11 mouse cellular contexts compared by ENCODE assay signal in genomic region chr4:154416728-154417127, GRCm38 (mm10).
"Had no signal": no experiment of that assay in that cellular context is flagged by ENCODE, and none has a peak within 500 bp of the region (broad histone marks: within the 10 kb centered on the region; RNA-seq: fewer than 3 reads in every experiment).

No protein-coding gene starts in this region.

- DNase-seq: kidney, adult 2 months; kidney, postnatal 36 days; lung, adult 18-20 months; retina, postnatal 1 day; right cerebral cortex, postnatal 4 days; spleen, adult 18-20 months; thymus, postnatal 36 days had no signal

- H3K36me3 ChIP-seq: midbrain, embryonic 13.5 days; neural tube, embryonic 13.5 days had no signal

- H3K9ac ChIP-seq: liver, embryonic 14.5 days; midbrain, embryonic 13.5 days; neural tube, embryonic 13.5 days had no signal

- H3K27ac ChIP-seq: limb, embryonic 13.5 days; liver, embryonic 14.5 days; midbrain, embryonic 13.5 days; neural tube, embryonic 13.5 days had no signal

- H3K4me3 ChIP-seq: limb, embryonic 13.5 days; midbrain, embryonic 13.5 days; neural tube, embryonic 13.5 days had no signal

- H3K4me2 ChIP-seq: limb, embryonic 13.5 days; midbrain, embryonic 13.5 days; neural tube, embryonic 13.5 days had no signal

- ATAC-seq: midbrain, embryonic 13.5 days had no signal
